Mouse (Mus musculus): Measurements from ENCODE around the gene Speer4c. TPM values are rescaled to one million over a fixed set of nuclear protein-coding genes. Genes with fewer than 3 reads are reported as not detected.
"Not testable (repeated sequence)": the region's sequence is repeated elsewhere in the genome, so short reads cannot be mapped to it uniquely, and the experiment has no call there.

Speer4c gene
- not detected in 2 replicates for polyA plus RNA-seq (2016; fragmentation: Nextera tagmentation; extraction: Ambion mirVana)

- not testable (repeated sequence) for H3K9me3 ChIP-seq; H3K4me1 ChIP-seq; DNase-seq (ENCODE audit: low spot score); H3K4me3 ChIP-seq; H3K27ac ChIP-seq; H3K27me3 ChIP-seq (ENCODE audit: insufficient read depth, poor library complexity, severe bottlenecking); H3K36me3 ChIP-seq
Observed at GRCm38 (mm10) chr5:15714171-15714570, at the start of gene Speer4c. Gene Speer4c (minus strand): TSS chr5:15714271.

GRCm38 (mm10) chr5:15747478-15748255 is 33.6 kb upstream of the Speer4c start:
- Histone ChIP-seq H3K36me3 (no peaks in the 10 kb centered on the region), H3K4me3 (no peak overlapping the region), H3K9me3 (no peaks in the 10 kb centered on the region), H3K27me3 (ENCODE audit: insufficient read depth, poor library complexity, severe bottlenecking) (no peaks in the 10 kb centered on the region), H3K4me1 (no peaks in the 10 kb centered on the region), H3K27ac (no peak overlapping the region)
- DNase-seq (ENCODE audit: low spot score) = no peak
- 71% methylated on average over 4 of the region's 4 CpGs for WGBS

- 82% methylated on average over 3 of the region's 3 CpGs for WGBS
Observed at GRCm38 (mm10) chr5:15734097-15734867, 20.2 kb upstream of the Speer4c start.

GRCm38 (mm10) chr5:15702891-15703290 is 11.2 kb downstream of the Speer4c start:
- not testable (repeated sequence) for H3K27me3 ChIP-seq (ENCODE audit: insufficient read depth, poor library complexity, severe bottlenecking); H3K4me3 ChIP-seq; H3K9me3 ChIP-seq; DNase-seq (ENCODE audit: low spot score); H3K36me3 ChIP-seq; H3K4me1 ChIP-seq; H3K27ac ChIP-seq
- WGBS = 21% methylated on average over 5 of the region's 5 CpGs

More at GRCm38 (mm10) chr5:15734097-15734867, 20.2 kb upstream of the Speer4c start:
- Histone ChIP-seq H3K4me1 (no peaks in the 10 kb centered on the region), H3K36me3 (no peaks in the 10 kb centered on the region), H3K27ac (no peak overlapping the region), H3K27me3 (ENCODE audit: insufficient read depth, poor library complexity, severe bottlenecking) (no peaks in the 10 kb centered on the region), H3K4me3 (no peak overlapping the region), H3K9me3 (no peaks in the 10 kb centered on the region)
- no peak for DNase-seq (ENCODE audit: low spot score)

- not testable (repeated sequence) for DNase-seq (ENCODE audit: low spot score); H3K4me1 ChIP-seq; H3K4me3 ChIP-seq; H3K9me3 ChIP-seq; H3K27me3 ChIP-seq (ENCODE audit: insufficient read depth, poor library complexity, severe bottlenecking); H3K27ac ChIP-seq; H3K36me3 ChIP-seq
- WGBS = 36% methylated on average over 2 of the region's 2 CpGs
Observed at GRCm38 (mm10) chr5:15697719-15698118, 16.4 kb downstream of the Speer4c start.

GRCm38 (mm10) chr5:15691849-15692248 is 22.2 kb downstream of the Speer4c start:
- H3K27me3 ChIP-seq (ENCODE audit: insufficient read depth, poor library complexity, severe bottlenecking); H3K36me3 ChIP-seq; H3K27ac ChIP-seq; DNase-seq (ENCODE audit: low spot score); H3K4me1 ChIP-seq; H3K4me3 ChIP-seq: not testable (repeated sequence)
- H3K9me3 ChIP-seq = peaks cover 13% of the 10 kb centered on the region
- WGBS = 72% methylated on average over 4 of the region's 4 CpGs

- H3K36me3 ChIP-seq; H3K4me3 ChIP-seq; H3K27ac ChIP-seq; H3K4me1 ChIP-seq; H3K27me3 ChIP-seq (ENCODE audit: insufficient read depth, poor library complexity, severe bottlenecking): not testable (repeated sequence)
- DNase-seq (ENCODE audit: low spot score) = peak; percentile 74
- H3K9me3 ChIP-seq = peaks cover 16% of the 10 kb centered on the region
- WGBS = 68% methylated on average over 4 of the region's 4 CpGs
Observed at GRCm38 (mm10) chr5:15690822-15691221, 23.2 kb downstream of the Speer4c start.

- not testable (repeated sequence) for H3K4me1 ChIP-seq; H3K36me3 ChIP-seq; H3K27me3 ChIP-seq (ENCODE audit: insufficient read depth, poor library complexity, severe bottlenecking); H3K4me3 ChIP-seq; H3K27ac ChIP-seq; DNase-seq (ENCODE audit: low spot score)
- peaks cover 16% of the 10 kb centered on the region for H3K9me3 ChIP-seq
- WGBS = 72% methylated on average over 6 of the region's 6 CpGs
Observed at GRCm38 (mm10) chr5:15689659-15690213, 24.3 kb downstream of the Speer4c start.

GRCm38 (mm10) chr5:15688874-15689658 is 25.0 kb downstream of the Speer4c start:
- not testable (repeated sequence) for DNase-seq (ENCODE audit: low spot score)

GRCm38 (mm10) chr5:15681301-15682035 is 32.6 kb downstream of the Speer4c start:
- H3K4me3 ChIP-seq; H3K27ac ChIP-seq; DNase-seq (ENCODE audit: low spot score); H3K27me3 ChIP-seq (ENCODE audit: insufficient read depth, poor library complexity, severe bottlenecking); H3K36me3 ChIP-seq; H3K4me1 ChIP-seq: not testable (repeated sequence)
- WGBS = 78% methylated on average over 8 of the region's 10 CpGs
- H3K9me3 ChIP-seq = peaks cover 14% of the 10 kb centered on the region; the same call in 1 of the 2 replicates

More at GRCm38 (mm10) chr5:15688874-15689658, 25.0 kb downstream of the Speer4c start:
- H3K27ac ChIP-seq; H3K4me1 ChIP-seq; H3K27me3 ChIP-seq (ENCODE audit: insufficient read depth, poor library complexity, severe bottlenecking); H3K4me3 ChIP-seq; H3K36me3 ChIP-seq: not testable (repeated sequence)
- peaks cover 16% of the 10 kb centered on the region for H3K9me3 ChIP-seq
- 65% methylated on average over 4 of the region's 4 CpGs for WGBS

GRCm38 (mm10) chr5:15679980-15680949 is 33.8 kb downstream of the Speer4c start:
- H3K36me3 ChIP-seq; H3K27ac ChIP-seq; H3K27me3 ChIP-seq (ENCODE audit: insufficient read depth, poor library complexity, severe bottlenecking); H3K4me1 ChIP-seq; H3K4me3 ChIP-seq: not testable (repeated sequence)
- peak; percentile 78 for DNase-seq (ENCODE audit: low spot score)
- 63% methylated on average over 13 of the region's 13 CpGs for WGBS
- H3K9me3 ChIP-seq = peaks cover 14% of the 10 kb centered on the region; the same call in 1 of the 2 replicates
